Mouse (Mus musculus) embryo, embryonic 10 days (tissue): ENCODE measurements around the gene Zmiz1.

Experiments
- DNase-seq: peaks from one replicate; pipeline ENCODE4 v3.0.0-alpha.2; 2015; ENCODE audit warnings: low spot score

Zmiz1 gene

DNA sequence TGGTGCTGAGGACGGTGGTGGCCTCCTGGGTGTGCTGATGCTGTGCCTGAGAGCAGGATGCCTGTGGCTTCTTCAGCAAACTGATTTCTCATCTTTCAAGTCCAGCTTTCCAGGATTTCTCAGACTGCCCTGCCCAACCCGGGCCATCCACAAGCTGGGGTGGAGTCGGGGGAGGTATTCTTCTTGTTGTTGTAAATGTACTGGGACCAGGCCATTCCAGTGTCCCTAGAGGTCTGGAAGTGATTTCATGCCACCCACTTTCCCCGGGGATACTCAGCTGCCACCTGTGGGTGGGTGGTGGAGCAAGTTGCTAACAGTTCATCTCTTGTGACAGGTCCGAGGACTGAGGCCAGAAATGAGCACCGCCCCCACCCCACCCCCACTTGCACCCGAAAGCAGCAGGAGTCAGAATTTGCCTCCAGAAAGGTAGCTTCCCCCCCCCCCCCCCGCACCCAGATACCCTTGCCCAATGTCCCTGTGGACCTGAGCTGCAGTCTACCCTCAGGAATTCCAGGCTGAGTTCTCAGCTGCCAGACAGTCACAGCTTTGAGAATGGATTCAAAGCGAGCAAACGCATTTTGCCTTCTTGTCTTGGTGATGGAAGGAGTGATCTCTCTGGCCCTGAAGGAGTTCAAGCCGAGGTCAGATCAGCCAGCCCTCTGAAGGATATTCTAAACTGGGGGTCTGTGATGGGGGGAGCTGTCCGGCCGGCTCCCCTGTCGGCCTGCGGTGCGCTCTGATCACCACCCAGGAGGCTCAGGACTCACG, 2.1 kb upstream of the Zmiz1 start:
- DNase-seq = no peak

DNA sequence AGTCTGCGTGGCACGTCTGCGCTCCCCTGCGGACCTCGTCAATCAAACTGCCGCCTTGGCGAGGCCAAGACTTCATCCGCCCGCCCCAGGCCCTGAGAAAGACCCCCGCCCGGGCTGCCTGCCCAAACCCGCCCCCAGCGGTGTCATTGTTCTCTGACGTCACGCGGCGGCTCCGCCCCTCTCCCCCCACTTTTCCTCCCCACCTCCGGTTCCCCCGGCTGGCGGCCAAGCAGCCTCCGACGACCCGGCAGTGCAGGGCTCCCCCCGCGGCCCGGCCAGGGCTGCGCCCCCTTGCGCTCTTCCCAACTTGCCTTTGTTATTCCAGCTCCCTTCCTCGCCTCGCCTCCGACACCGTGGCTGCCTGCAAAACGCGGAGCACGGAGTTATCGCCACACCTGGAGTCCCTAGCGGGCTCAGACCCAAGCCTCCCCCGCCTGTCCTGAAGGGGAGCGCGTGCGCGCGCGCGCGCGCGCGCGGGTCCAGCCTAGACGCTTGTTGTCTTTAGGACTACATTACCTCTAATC, 1.5 kb upstream of the Zmiz1 start:
- peak; percentile 99 for DNase-seq

GRCm38 (mm10) chr14:25458111-25459015, 622 bp upstream of the Zmiz1 start:
- peak; percentile 80 for DNase-seq

DNA sequence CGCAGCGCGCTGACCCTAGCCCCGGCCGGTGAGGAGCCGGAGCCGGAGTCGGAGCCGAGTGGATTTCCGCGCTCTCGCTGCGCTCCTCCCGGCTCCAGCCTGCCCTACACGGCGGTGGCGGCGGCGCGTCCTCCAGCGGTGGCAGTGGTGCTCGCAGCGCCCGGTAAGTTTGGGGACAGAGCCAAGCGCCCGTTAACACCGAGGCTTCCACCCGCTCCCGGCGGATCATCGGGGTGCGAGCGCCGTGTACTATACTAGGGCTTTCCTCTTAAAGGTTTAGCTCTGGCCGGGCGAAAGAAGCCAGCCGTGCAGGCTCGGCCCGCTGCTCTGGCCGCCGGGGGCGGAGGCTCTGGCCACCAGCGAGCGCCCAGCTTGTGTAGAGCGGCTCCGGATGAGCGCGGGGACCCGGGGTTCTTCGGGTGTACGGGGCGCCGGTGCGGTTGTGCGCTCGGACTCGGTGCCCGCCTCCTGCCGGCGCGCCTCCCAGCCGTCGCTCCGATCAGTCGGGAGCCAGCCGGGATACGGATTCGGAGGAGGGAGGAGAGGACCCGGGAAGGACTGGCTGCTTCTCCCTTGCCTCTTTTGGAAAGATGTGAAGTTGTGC, 511 bp downstream of the Zmiz1 start:
- peak; percentile 77 for DNase-seq

GRCm38 (mm10) chr14:25459998-25460800, 1.2 kb downstream of the Zmiz1 start:
- DNase-seq = peak; percentile 70

DNA sequence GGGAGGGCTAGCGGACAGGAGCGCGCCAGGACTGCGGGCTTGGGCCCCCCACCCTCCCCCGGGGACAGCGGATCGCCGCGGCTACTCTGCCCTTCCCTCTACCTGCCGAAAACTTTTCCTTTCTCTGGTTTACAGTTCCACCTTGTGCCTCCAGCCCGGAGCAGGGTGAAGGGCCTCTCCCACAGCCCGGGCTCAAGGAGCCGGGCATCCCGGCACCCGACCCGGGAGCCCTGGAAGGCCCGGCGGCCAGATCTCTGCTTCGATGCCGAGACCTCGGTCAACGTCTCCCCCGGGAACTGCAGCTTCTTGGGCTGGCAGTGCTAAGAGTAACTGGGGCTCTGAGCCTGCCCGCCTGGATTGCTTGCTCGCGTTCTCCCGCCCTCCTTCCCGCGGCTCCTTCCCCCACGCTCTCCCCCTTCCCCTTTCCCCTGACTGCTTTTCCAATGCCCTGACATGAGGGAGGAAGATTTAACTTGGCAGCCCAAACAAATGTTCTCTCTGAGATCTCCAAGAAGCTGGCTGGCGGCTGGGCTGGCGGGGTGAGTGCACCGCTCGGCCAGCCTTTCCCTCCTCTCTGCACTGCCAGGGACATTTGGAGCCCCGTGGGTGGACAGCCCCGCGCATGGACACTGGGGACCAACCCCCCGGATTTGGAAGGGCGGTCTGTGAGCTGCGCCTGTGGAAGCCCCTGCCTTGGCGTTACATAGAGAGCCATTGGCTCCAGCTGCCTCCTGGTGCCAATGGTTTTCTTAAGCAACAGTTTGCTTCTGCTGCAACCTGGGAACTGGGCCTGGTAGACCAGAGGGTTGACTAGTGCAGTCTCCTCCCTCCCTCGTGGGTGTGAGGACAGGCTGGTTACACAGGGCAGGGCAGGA, 2.1 kb downstream of the Zmiz1 start:
- DNase-seq = peak; percentile 66

- DNase-seq = peak; percentile 64
Observed at GRCm38 (mm10) chr14:25461676-25462385, 2.8 kb downstream of the Zmiz1 start.

- DNase-seq = peak; percentile 68
Observed at GRCm38 (mm10) chr14:25462975-25463374, 4.0 kb downstream of the Zmiz1 start.

DNA sequence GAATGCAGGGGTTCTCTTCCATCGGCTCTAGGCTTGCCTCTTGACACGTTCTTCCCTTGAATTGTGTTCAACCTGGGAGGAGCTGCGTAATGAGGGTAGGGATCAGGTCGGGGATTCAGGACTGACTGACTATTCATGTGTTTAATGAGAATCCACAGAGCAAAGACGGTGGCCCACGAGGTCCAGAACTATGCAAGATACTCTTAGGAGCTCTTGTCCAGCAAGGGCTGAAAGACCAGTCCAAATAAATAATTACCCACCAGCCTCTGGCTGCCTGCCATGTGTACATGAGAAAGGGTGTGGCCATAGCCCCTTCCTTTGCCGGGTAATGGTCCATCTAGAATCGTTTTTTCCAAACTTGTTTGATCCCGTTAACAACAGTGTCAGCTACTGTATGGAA, 4.9 kb downstream of the Zmiz1 start:
- no peak for DNase-seq

DNA sequence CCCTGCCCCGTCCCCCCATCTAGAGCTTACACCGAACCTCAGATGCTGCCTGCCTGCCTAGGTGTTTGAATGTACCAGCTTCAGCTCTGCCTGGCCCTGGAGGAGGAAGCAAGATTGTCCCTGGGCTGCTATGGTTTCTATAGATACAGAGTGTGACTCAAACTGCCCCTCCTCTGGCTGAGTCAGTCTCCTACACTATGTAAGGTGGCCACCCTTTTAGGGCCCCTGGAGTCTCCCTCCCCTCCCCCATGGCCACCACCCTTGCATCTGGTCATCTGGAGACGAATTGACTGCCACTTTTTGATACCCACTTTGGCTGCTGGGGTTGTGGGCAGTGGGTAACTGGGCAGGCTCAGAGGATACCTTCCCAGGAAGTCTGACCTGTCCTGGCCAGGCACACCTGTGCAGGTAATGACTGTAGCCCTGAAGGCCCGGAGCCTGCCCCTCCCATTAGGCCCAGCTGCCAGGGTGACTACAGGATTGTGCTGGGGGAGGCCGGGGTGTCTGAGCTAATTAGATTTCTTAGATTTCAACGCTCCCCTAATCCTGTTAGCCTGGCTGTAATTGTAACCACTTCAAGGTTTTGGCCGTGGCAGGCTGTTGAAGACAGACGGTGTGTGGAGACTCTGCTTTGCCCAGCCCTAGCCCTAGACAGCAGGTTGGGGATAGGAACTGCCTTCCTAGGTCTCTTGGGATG, 5.8 kb downstream of the Zmiz1 start:
- DNase-seq = no peak

DNA sequence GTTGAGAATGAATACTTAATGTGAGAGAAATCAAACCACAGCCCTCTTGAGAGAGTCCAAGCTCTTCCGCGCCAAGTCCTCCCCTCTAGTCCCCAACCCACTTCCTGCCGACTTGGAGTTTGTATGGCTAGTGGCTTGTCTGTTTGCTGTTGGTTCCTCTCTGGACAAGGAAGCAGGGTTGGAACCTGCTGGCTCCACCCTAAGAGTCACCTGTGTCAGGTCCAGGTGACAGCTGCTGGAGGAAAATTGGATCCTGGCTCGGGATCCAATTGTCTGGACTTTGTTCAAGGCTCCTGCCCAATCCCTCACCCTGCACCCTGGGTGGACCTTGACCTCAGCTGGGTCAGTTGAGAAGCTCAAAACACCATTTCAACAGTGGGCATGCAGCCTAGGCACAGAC, 7.4 kb downstream of the Zmiz1 start:
- no peak for DNase-seq

DNA sequence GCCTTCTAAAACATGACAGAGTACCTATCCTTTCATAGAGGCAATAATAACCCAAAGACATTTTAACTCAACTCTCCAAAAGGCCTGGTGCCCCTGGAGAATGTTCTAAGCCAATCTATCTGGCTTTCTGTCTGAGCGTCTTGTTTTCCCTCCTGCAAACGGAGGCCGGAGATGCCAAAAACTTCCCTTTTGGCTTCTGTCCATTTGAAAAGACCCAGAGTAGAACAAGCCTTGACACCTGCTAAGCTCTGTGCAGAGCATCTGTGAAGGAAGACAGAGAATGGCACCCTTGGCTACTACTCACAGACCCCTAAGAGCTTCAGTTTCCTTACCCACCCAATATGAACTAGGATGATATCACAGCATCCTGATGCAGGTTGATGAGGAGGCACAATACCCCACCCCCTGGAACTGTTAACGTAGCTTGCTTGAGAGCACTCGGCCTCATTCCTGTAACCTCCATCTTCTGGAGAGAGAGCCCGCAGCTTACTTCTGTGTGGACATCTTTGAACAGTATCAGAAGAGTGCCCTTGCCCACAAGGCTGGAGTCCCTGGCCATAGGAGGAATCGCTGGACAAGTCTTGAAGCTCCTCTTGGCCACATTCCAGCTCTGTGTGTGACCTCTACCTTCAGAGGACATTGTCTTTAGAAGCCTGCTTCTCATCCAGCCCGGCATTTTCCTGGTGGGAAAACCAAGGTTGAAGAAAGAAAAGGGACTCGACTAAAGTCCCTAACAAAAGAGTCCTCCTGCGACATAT, 9.1 kb downstream of the Zmiz1 start:
- DNase-seq = no peak

- DNase-seq = no peak
Observed at GRCm38 (mm10) chr14:25468891-25469529, 10.0 kb downstream of the Zmiz1 start.

DNA sequence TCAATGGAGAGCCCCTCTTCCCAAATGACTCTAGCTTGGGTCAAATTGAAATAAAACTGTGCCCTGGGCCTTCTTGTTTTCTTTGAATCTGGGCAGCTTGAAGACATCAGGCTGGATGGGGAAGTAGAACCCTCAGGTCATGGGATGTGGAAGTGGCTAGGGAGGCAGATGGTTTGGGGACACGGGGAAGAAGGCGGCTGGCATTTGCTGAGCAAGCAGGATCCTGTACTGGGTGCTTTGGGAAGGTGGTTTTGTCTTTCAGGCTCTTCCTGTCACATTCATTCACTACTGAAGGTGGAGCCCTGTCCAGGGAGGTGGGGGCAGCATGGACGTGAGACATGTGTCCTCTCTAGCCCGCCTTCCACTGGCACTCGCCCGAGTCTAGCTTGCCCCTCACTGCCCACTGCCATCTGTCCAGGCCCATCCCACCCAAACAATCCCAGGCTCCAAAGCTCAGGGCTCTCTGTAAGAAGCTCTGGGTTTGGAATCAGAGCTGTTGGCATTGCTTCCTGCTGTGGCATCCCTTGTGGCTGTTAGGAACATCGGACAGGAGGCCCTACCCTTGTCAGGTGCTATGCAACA, 11.3 kb downstream of the Zmiz1 start:
- no peak for DNase-seq

DNA sequence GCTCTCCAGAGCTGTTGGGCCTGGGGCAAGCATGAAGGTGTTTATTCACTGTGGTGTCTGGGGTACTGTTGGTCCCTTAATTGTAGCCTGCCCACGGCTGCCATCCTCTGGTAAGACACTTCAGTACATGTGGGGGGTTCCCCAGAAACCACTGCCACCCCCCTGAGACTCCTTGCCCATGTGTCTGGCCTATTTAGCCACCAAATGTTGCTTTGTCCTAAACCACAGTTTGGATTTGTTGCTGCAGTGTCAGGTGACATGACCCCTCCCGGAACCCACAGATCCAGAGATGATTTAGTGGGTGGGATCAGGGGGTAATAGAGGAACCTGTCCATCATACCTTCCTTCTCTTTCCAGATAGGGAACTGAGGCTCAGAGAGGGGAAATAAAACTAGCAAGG, 12.1 kb downstream of the Zmiz1 start:
- DNase-seq = no peak

GRCm38 (mm10) chr14:25472096-25472861, 13.3 kb downstream of the Zmiz1 start:
- DNase-seq = no peak
